Comparison of ENCODE assay signal across 9 mouse cellular contexts in genomic region chr3:95153874-95154273, GRCm38 (mm10). TPM values are rescaled to one million over a fixed set of nuclear protein-coding genes. Genes with fewer than 3 reads are reported as not detected.
A peak's percentile ranks its signal among the peaks of the same experiment; 100 is the strongest.
DNase-seq lines count a peak whose midpoint lies in the region; ATAC-seq lines count a peak whose summit lies in the region.
"Had no signal": no experiment of that assay in that cellular context is flagged by ENCODE, and none has a peak within 500 bp of the region (broad histone marks: within the 10 kb centered on the region; RNA-seq: fewer than 3 reads in every experiment).

No protein-coding gene starts in this region.

- H3K4me1 ChIP-seq in hindbrain, embryonic 11.5 days (replicated peaks; ENCODE audit: control insufficient read depth, insufficient read depth, low read length), result no peaks in the 10 kb centered on the region
- H3K4me1 ChIP-seq in hindbrain, embryonic 14.5 days (replicated peaks; ENCODE audit: control insufficient read depth, insufficient read depth, low read length), result no peaks in the 10 kb centered on the region
- H3K4me1 ChIP-seq in heart, embryonic 10.5 days, result no peaks in the 10 kb centered on the region
- H3K4me1 ChIP-seq: neural tube, embryonic 12.5 days had no signal

- no peak overlapping the region for H3K27ac ChIP-seq in hindbrain, embryonic 11.5 days (ENCODE audit: low read depth, low read length)
- no peak overlapping the region for H3K27ac ChIP-seq in hindbrain, embryonic 14.5 days
- H3K27ac ChIP-seq in heart, embryonic 10.5 days, result no peak overlapping the region
- H3K27ac ChIP-seq: neural tube, embryonic 12.5 days had no signal

- H3K27me3 ChIP-seq in hindbrain, embryonic 11.5 days (ENCODE audit: control insufficient read depth, insufficient read depth, low read length), result no peaks in the 10 kb centered on the region; the same call in 1 of the 2 replicates
- no peaks in the 10 kb centered on the region for H3K27me3 ChIP-seq in hindbrain, embryonic 14.5 days (ENCODE audit: control insufficient read depth, insufficient read depth, low read length)
- H3K27me3 ChIP-seq in heart, embryonic 10.5 days (ENCODE audit: insufficient read depth, poor library complexity, severe bottlenecking), result no peaks in the 10 kb centered on the region
- H3K27me3 ChIP-seq: neural tube, embryonic 12.5 days had no signal

- no peak overlapping the region for H3K4me2 ChIP-seq in hindbrain, embryonic 11.5 days (replicated peaks; ENCODE audit: low read depth, low read length)
- H3K4me2 ChIP-seq in hindbrain, embryonic 14.5 days (replicated peaks), result no peak overlapping the region
- H3K4me2 ChIP-seq: neural tube, embryonic 12.5 days had no signal

- 57% methylated on average over 4 of the region's 4 CpGs for WGBS in hindbrain, embryonic 11.5 days
- 57% methylated on average over 4 of the region's 4 CpGs for WGBS in hindbrain, embryonic 14.5 days
- WGBS in heart, embryonic 10.5 days, result 49% methylated on average over 4 of the region's 4 CpGs

- peak; percentile 35 for DNase-seq in hindbrain, embryonic 11.5 days (ENCODE audit: low spot score)
- no peak for DNase-seq in hindbrain, embryonic 14.5 days (ENCODE audit: low spot score)
- DNase-seq in ES-CJ7 (ENCODE audit: low read depth, low spot score), result peak; percentile 81
- no peak for DNase-seq in embryo, embryonic 9.5 days (ENCODE audit: extremely low spot score)
- DNase-seq in heart, embryonic 10.5 days (ENCODE audit: low spot score), result no peak
- no peak for DNase-seq in right cerebral cortex, adult 18-20 months

- no peak overlapping the region for H3K4me3 ChIP-seq in hindbrain, embryonic 11.5 days (ENCODE audit: low read depth, low read length)
- H3K4me3 ChIP-seq in hindbrain, embryonic 14.5 days (replicated peaks; ENCODE audit: low read length), result no peak overlapping the region
- no peak overlapping the region for H3K4me3 ChIP-seq in heart, embryonic 10.5 days
- H3K4me3 ChIP-seq: neural tube, embryonic 12.5 days had no signal

- no peaks in the 10 kb centered on the region for H3K9me3 ChIP-seq in hindbrain, embryonic 11.5 days (ENCODE audit: control insufficient read depth, low read length)
- no peaks in the 10 kb centered on the region for H3K9me3 ChIP-seq in hindbrain, embryonic 14.5 days (ENCODE audit: control insufficient read depth, low read length)
- no peaks in the 10 kb centered on the region for H3K9me3 ChIP-seq in heart, embryonic 10.5 days
- H3K9me3 ChIP-seq: neural tube, embryonic 12.5 days had no signal

- ATAC-seq in hindbrain, embryonic 11.5 days (ENCODE audit: low FRiP score), result no peak
- no peak for ATAC-seq in hindbrain, embryonic 14.5 days (ENCODE audit: low FRiP score)
- ATAC-seq in erythroid progenitor cell, adult 5-6 weeks (replicated peaks; ENCODE audit: low FRiP score, poor library complexity, severe bottlenecking), result peak; percentile 81
- ATAC-seq in monocyte, adult 5-6 weeks (replicated peaks; ENCODE audit: insufficient number of reproducible peaks, low FRiP score, low TSS enrichment, poor library complexity, severe bottlenecking), result peak; percentile 93

- H3K9ac ChIP-seq in hindbrain, embryonic 11.5 days (ENCODE audit: low read depth, low read length), result no peak overlapping the region
- H3K9ac ChIP-seq in hindbrain, embryonic 14.5 days, result no peak overlapping the region
- H3K9ac ChIP-seq: neural tube, embryonic 12.5 days had no signal

- H3K36me3 ChIP-seq in hindbrain, embryonic 11.5 days (ENCODE audit: control insufficient read depth, insufficient read depth, low read length), result no peaks in the 10 kb centered on the region
- no peaks in the 10 kb centered on the region for H3K36me3 ChIP-seq in hindbrain, embryonic 14.5 days (replicated peaks; ENCODE audit: control insufficient read depth, insufficient read depth)
- no peaks in the 10 kb centered on the region for H3K36me3 ChIP-seq in heart, embryonic 10.5 days
- H3K36me3 ChIP-seq: neural tube, embryonic 12.5 days had no signal

RNA-seq across cellular contexts. Expression of gene Sema6c, which starts 6.4 kb away (rescaled TPM):
- 22.6 and 27.0 TPM in 2 replicates for polyA plus RNA-seq in hindbrain, embryonic 11.5 days (2014; fragmentation: Nextera tagmentation; extraction: Ambion mirVana)
- 35.8 and 36.5 TPM in 2 replicates for polyA plus RNA-seq in hindbrain, embryonic 14.5 days (2014; fragmentation: Nextera tagmentation; extraction: Ambion mirVana)
- not detected in 2 replicates for total RNA-seq in erythroid progenitor cell, adult 5-6 weeks (2015; ENCODE audit: low replicate concordance)
- not detected in 2 replicates for total RNA-seq in erythroid progenitor cell, adult 5-6 weeks (2017; ENCODE audit: low replicate concordance)
- total RNA-seq in monocyte, adult 5-6 weeks (2017), result not detected in 3 replicates
- polyA plus RNA-seq in heart, embryonic 10.5 days (2016; fragmentation: Nextera tagmentation; extraction: Ambion mirVana), result 1.9 and 4.1 TPM in 2 replicates

RNA-seq across cellular contexts. Expression of gene Tnfaip8l2, which starts 11.7 kb away (rescaled TPM):
- polyA plus RNA-seq in hindbrain, embryonic 11.5 days (2014; fragmentation: Nextera tagmentation; extraction: Ambion mirVana), result 1.7 and 2.1 TPM in 2 replicates
- 2.3 and 2.7 TPM in 2 replicates for polyA plus RNA-seq in hindbrain, embryonic 14.5 days (2014; fragmentation: Nextera tagmentation; extraction: Ambion mirVana)
- 7.5 and 18.0 TPM in 2 replicates for total RNA-seq in erythroid progenitor cell, adult 5-6 weeks (2015; ENCODE audit: low replicate concordance)
- 4.4 and 8.6 TPM in 2 replicates for total RNA-seq in erythroid progenitor cell, adult 5-6 weeks (2017; ENCODE audit: low replicate concordance)
- total RNA-seq in monocyte, adult 5-6 weeks (2017), result 63.2 to 73.9 TPM (median 73.1 TPM) in 3 replicates
- 0.21 and 1.2 TPM in 2 replicates for polyA plus RNA-seq in heart, embryonic 10.5 days (2016; fragmentation: Nextera tagmentation; extraction: Ambion mirVana)

RNA-seq across cellular contexts. Expression of gene Lysmd1, which starts 20.0 kb away (rescaled TPM):
- polyA plus RNA-seq in hindbrain, embryonic 11.5 days (2014; fragmentation: Nextera tagmentation; extraction: Ambion mirVana), result 12.5 and 19.3 TPM in 2 replicates
- polyA plus RNA-seq in hindbrain, embryonic 14.5 days (2014; fragmentation: Nextera tagmentation; extraction: Ambion mirVana), result 34.0 and 35.7 TPM in 2 replicates
- total RNA-seq in erythroid progenitor cell, adult 5-6 weeks (2015; ENCODE audit: low replicate concordance), result 4.6 and 8.3 TPM in 2 replicates
- 7.0 and 8.1 TPM in 2 replicates for total RNA-seq in erythroid progenitor cell, adult 5-6 weeks (2017; ENCODE audit: low replicate concordance)
- 4.1 to 5.9 TPM (median 5.7 TPM) in 3 replicates for total RNA-seq in monocyte, adult 5-6 weeks (2017)
- polyA plus RNA-seq in heart, embryonic 10.5 days (2016; fragmentation: Nextera tagmentation; extraction: Ambion mirVana), result 8.7 and 10.1 TPM in 2 replicates

RNA-seq across cellular contexts. Expression of gene Scnm1, which starts 20.1 kb away (rescaled TPM):
- polyA plus RNA-seq in hindbrain, embryonic 11.5 days (2014; fragmentation: Nextera tagmentation; extraction: Ambion mirVana), result 83.2 and 84.9 TPM in 2 replicates
- 71.4 and 82.4 TPM in 2 replicates for polyA plus RNA-seq in hindbrain, embryonic 14.5 days (2014; fragmentation: Nextera tagmentation; extraction: Ambion mirVana)
- 35.0 and 41.1 TPM in 2 replicates for total RNA-seq in erythroid progenitor cell, adult 5-6 weeks (2015; ENCODE audit: low replicate concordance)
- 34.9 and 43.6 TPM in 2 replicates for total RNA-seq in erythroid progenitor cell, adult 5-6 weeks (2017; ENCODE audit: low replicate concordance)
- 65.3 to 128 TPM (median 82.5 TPM) in 3 replicates for total RNA-seq in monocyte, adult 5-6 weeks (2017)
- 55.3 and 60.9 TPM in 2 replicates for polyA plus RNA-seq in heart, embryonic 10.5 days (2016; fragmentation: Nextera tagmentation; extraction: Ambion mirVana)

RNA-seq across cellular contexts. Expression of gene Tmod4, which starts 29.6 kb away (rescaled TPM):
- polyA plus RNA-seq in hindbrain, embryonic 11.5 days (2014; fragmentation: Nextera tagmentation; extraction: Ambion mirVana), result 0.68 and 1.1 TPM in 2 replicates
- polyA plus RNA-seq in hindbrain, embryonic 14.5 days (2014; fragmentation: Nextera tagmentation; extraction: Ambion mirVana), result 0.61 and 1.7 TPM in 2 replicates
- total RNA-seq in erythroid progenitor cell, adult 5-6 weeks (2015; ENCODE audit: low replicate concordance), result not detected in 2 replicates
- not detected in 2 replicates for total RNA-seq in erythroid progenitor cell, adult 5-6 weeks (2017; ENCODE audit: low replicate concordance)
- not detected in 3 replicates for total RNA-seq in monocyte, adult 5-6 weeks (2017)
- 0.70 and 0.90 TPM in 2 replicates for polyA plus RNA-seq in heart, embryonic 10.5 days (2016; fragmentation: Nextera tagmentation; extraction: Ambion mirVana)

Comparison
In these comparisons a context has a peak if more than half of its experiments do, and no peak if none do; other contexts are left out.
1. DNase-seq: peak in hindbrain, embryonic 11.5 days (single experiment) and ES-CJ7 (single experiment); none in hindbrain, embryonic 14.5 days (single experiment), embryo, embryonic 9.5 days (single experiment), heart, embryonic 10.5 days (single experiment) and right cerebral cortex, adult 18-20 months (single experiment).
2. ATAC-seq: peak in erythroid progenitor cell, adult 5-6 weeks (single experiment) and monocyte, adult 5-6 weeks (single experiment); none in hindbrain, embryonic 11.5 days (single experiment) and hindbrain, embryonic 14.5 days (single experiment).